Mouse (Mus musculus) G1E (cell line): ENCODE data around the gene Prepl.

ENCODE experiments used
- CTCF ChIP-seq: IDR thresholded peaks from 2 replicates; pipeline ENCODE4 v1.5.1; 2012; ENCODE audit warnings: low read depth, low read length, inconsistent platforms, mixed read lengths
- GATA1 ChIP-seq: IDR thresholded peaks from 2 replicates; pipeline ENCODE4 v1.6.1; 2012; ENCODE audit warnings: borderline replicate concordance, low read length, inconsistent platforms, mixed read lengths
- GATA2 ChIP-seq: IDR thresholded peaks from 2 replicates; pipeline ENCODE4 v1.6.1; 2012; ENCODE audit warnings: low read depth, low read length, inconsistent platforms, borderline replicate concordance
- POLR2AphosphoS5 ChIP-seq: IDR thresholded peaks from 2 replicates; pipeline ENCODE4 v1.6.1; 2012; ENCODE audit warnings: low read depth, low read length, inconsistent platforms; ENCODE audit not compliant: insufficient replicate concordance

DNA sequence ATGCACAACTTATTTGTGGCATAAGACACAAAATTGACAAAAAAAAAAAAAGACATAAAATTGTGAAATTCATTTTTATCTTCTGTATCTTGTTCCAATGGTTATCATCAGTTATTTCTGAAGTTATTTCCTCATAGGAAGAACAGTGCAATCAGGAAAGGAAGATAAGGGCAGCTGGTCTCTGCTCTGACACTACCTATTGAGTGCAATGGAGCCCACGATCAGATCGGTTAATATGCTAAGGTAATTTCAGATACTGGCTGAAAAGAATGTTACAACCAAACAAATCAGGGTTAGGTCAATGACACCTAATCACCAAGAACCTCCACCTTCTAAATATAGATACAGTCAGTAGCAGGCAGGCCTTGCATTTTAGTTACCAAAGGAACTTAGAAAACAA, 4.7 kb downstream of the Prepl start:
- TF ChIP-seq CTCF: no peak
- TF ChIP-seq GATA1: no peak
- TF ChIP-seq GATA2: no peak
- TF ChIP-seq POLR2AphosphoS5: no peak
